Mouse (Mus musculus) embryonic facial prominence, embryonic 12.5 days (tissue): Measurements from ENCODE around the gene Smim4. TPM values are rescaled to one million over a fixed set of nuclear protein-coding genes. Genes with fewer than 3 reads are reported as not detected.

ENCODE experiments used
- polyA plus RNA-seq: library from polyadenylated mRNA; unstranded; fragments of >200 nt; fragmentation: Nextera tagmentation; extraction: Ambion mirVana; gene quantifications from 2 replicates; pipeline ENCODE4 v1.2.1, GENCODE M21; 2016

Gene Smim4
- polyA plus RNA-seq, 1 experiment from 2014 or later = 59.1 TPM

Other genes with a start within 250 kb of the Smim4 start
- gene Mustn1, start 249.8 kb downstream of the Smim4 start, polyA plus RNA-seq = 2.5 and 4.3 TPM in 2 replicates
- not detected in 2 replicates for gene Itih4, start 242.5 kb downstream of the Smim4 start, polyA plus RNA-seq
- 0.28 and 0.46 TPM in 2 replicates for gene Itih3, start 205.2 kb downstream of the Smim4 start, polyA plus RNA-seq
- gene Itih1, start 185.7 kb downstream of the Smim4 start, polyA plus RNA-seq = not detected in 2 replicates
- 16.1 and 19.0 TPM in 2 replicates for gene Nek4, start 177.6 kb downstream of the Smim4 start, polyA plus RNA-seq
- 61.2 and 67.4 TPM in 2 replicates for gene Glt8d1, start 127.6 kb downstream of the Smim4 start, polyA plus RNA-seq
- 337 and 341 TPM in 2 replicates for gene Spcs1, start 127.3 kb downstream of the Smim4 start, polyA plus RNA-seq
- 176 and 178 TPM in 2 replicates for gene Pbrm1, start 109.8 kb downstream of the Smim4 start, polyA plus RNA-seq
- gene Gnl3, start 109.8 kb downstream of the Smim4 start, polyA plus RNA-seq = 99.5 and 121 TPM in 2 replicates
- 455 and 459 TPM in 2 replicates for gene Nt5dc2, start 2.1 kb upstream of the Smim4 start, polyA plus RNA-seq
- 28.4 and 29.6 TPM in 2 replicates for gene Stab1, start 39.7 kb upstream of the Smim4 start, polyA plus RNA-seq
- gene Tnnc1, start 79.4 kb upstream of the Smim4 start, polyA plus RNA-seq = 67.1 and 90.7 TPM in 2 replicates
- 503 and 527 TPM in 2 replicates for gene Nisch, start 88.0 kb upstream of the Smim4 start, polyA plus RNA-seq
- gene Sema3g, start 88.9 kb upstream of the Smim4 start, polyA plus RNA-seq = 1.1 and 1.2 TPM in 2 replicates
- 13.1 and 13.6 TPM in 2 replicates for gene Phf7, start 122.4 kb upstream of the Smim4 start, polyA plus RNA-seq
- gene Bap1, start 122.5 kb upstream of the Smim4 start, polyA plus RNA-seq = 101 and 104 TPM in 2 replicates
- gene Dnah1, start 194.9 kb upstream of the Smim4 start, polyA plus RNA-seq = 8.4 and 8.6 TPM in 2 replicates
- 40.7 and 43.6 TPM in 2 replicates for gene Capn7, start 207.7 kb upstream of the Smim4 start, polyA plus RNA-seq